Mouse (Mus musculus): ENCODE results near the gene Pcolce. TPM values are rescaled to one million over a fixed set of nuclear protein-coding genes. Genes with fewer than 3 reads are reported as not detected.

The Pcolce gene
- polyA plus RNA-seq, 1 experiment from 2014 or later, result 150 TPM

- Histone ChIP-seq H3K9ac (ENCODE audit: low read length) (no peak overlapping the region), H3K4me3 (replicated peaks; ENCODE audit: low read length) (no peak overlapping the region), H3K27me3 (ENCODE audit: control insufficient read depth, insufficient read depth, low read length) (0 out of 2 replicates have a peak, but pooled peaks cover 3% of the 10 kb centered on the region), H3K27ac (ENCODE audit: low read length) (no peak overlapping the region), H3K4me2 (ENCODE audit: low read depth, low read length) (no peak overlapping the region), H3K4me1 (ENCODE audit: control insufficient read depth, insufficient read depth, low read length) (0 out of 2 replicates have a peak, but pooled peaks cover 6% of the 10 kb centered on the region), H3K36me3 (ENCODE audit: control insufficient read depth, insufficient read depth, low read length) (no peaks in the 10 kb centered on the region), H3K9me3 (replicated peaks; ENCODE audit: control insufficient read depth, low read length) (0 out of 2 replicates have a peak, but pooled peaks cover 7% of the 10 kb centered on the region)
- no peak for ATAC-seq (ENCODE audit: insufficient read depth, low FRiP score)
- 28% methylated on average over 8 of the region's 8 CpGs for WGBS
These were observed 28.6 kb downstream of the Pcolce start for GRCm38 (mm10) chr5:137584976-137585375.

DNA sequence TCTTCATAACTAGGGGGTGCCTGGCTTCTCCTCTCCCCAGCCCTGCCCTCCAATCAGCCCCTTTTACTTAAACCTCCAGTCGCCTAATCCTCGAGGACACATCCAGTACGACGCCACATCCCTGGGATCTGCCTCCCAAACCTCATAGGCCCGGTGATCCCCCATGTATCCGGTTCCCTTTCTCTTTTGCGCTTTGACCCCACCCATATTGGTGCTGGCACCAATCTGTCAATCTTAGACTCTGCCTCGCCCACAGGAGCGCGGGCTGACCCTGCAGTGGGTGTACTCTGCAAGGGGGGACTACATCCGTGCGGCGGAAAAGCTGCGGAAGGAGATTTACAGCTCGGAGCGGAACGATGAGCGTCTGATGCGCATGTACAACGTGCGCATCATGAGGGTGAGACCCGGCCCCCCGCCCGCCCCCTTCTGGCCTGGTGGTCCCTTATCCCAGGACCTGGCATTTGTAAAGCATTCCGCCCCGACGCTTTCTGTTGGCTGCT is 29.9 kb downstream of the Pcolce start:
- no peak overlapping the region for H3K27ac ChIP-seq (ENCODE audit: low read length)
- peak overlapping the region; percentile 63 for H3K4me2 ChIP-seq (ENCODE audit: low read depth, low read length)
- peak overlapping the region; percentile 45 for H3K4me3 ChIP-seq (replicated peaks; ENCODE audit: low read length)
- H3K36me3 ChIP-seq (ENCODE audit: control insufficient read depth, insufficient read depth, low read length), result no peaks in the 10 kb centered on the region
- WGBS, result 9% methylated on average over 27 of the region's 27 CpGs
- 0 out of 2 replicates have a peak, but pooled peaks cover 3% of the 10 kb centered on the region for H3K27me3 ChIP-seq (ENCODE audit: control insufficient read depth, insufficient read depth, low read length)
- 0 out of 2 replicates have a peak, but pooled peaks cover 7% of the 10 kb centered on the region for H3K9me3 ChIP-seq (replicated peaks; ENCODE audit: control insufficient read depth, low read length)
- peak overlapping the region; percentile 67 for H3K9ac ChIP-seq (ENCODE audit: low read length)
- peak; percentile 68; the same call in 1 of the 2 replicates for ATAC-seq (ENCODE audit: insufficient read depth, low FRiP score)
- H3K4me1 ChIP-seq (ENCODE audit: control insufficient read depth, insufficient read depth, low read length), result 0 out of 2 replicates have a peak, but pooled peaks cover 6% of the 10 kb centered on the region

DNA sequence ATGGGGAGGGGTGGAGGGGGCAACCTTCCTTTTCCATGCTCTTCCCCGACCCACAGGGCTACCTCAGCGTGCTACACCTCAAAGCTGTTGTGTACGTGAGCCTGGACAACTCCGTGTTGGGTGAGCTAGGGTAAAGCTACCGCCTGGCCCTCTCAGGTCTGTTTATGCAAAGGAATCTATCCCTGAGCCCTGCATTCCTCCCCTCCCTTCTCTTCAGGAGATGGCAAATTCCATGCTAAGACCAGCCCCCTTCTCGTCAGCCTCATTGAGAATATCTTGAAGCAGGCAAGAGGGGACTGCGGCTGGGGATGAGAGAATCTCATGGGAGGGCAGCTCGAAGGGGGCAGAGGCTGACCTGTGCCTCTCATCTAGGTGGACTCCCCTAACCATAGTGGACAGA is 30.9 kb downstream of the Pcolce start:
- no peak for ATAC-seq (ENCODE audit: insufficient read depth, low FRiP score)
- H3K9me3 ChIP-seq (replicated peaks; ENCODE audit: control insufficient read depth, low read length), result 0 out of 2 replicates have a peak, but pooled peaks cover 7% of the 10 kb centered on the region
- H3K4me1 ChIP-seq (ENCODE audit: control insufficient read depth, insufficient read depth, low read length), result 0 out of 2 replicates have a peak, but pooled peaks cover 6% of the 10 kb centered on the region
- 0 out of 2 replicates have a peak, but pooled peaks cover 3% of the 10 kb centered on the region for H3K27me3 ChIP-seq (ENCODE audit: control insufficient read depth, insufficient read depth, low read length)
- no peak overlapping the region for H3K4me2 ChIP-seq (ENCODE audit: low read depth, low read length)
- H3K4me3 ChIP-seq (replicated peaks; ENCODE audit: low read length), result no peak overlapping the region
- no peak overlapping the region for H3K27ac ChIP-seq (ENCODE audit: low read length)
- no peaks in the 10 kb centered on the region for H3K36me3 ChIP-seq (ENCODE audit: control insufficient read depth, insufficient read depth, low read length)
- H3K9ac ChIP-seq (ENCODE audit: low read length), result no peak overlapping the region
- 30% methylated on average over 8 of the region's 8 CpGs for WGBS

DNA sequence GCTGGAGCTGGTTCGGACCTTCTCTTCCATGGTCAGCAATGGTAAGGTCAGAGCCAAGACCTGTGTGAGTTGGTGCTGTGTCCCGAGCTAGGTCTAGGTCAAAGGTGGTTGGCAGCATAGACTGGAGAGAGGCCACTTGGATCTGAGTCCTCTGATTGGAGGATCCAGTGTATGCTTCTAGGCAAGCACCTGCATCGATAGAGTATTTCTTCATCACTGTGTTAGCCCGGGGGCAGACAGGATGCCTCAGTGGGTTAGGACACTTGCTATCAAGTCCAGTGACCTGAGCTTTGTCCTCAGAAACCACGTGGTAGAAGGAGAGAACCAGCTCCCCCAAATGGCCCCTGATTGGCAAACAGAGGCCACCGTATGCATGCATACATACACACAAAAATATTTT is 33.3 kb downstream of the Pcolce start:
- Histone ChIP-seq H3K4me1 (ENCODE audit: control insufficient read depth, insufficient read depth, low read length) (0 out of 2 replicates have a peak, but pooled peaks cover 6% of the 10 kb centered on the region), H3K27ac (ENCODE audit: low read length) (no peak overlapping the region), H3K9ac (ENCODE audit: low read length) (no peak overlapping the region), H3K36me3 (ENCODE audit: control insufficient read depth, insufficient read depth, low read length) (no peaks in the 10 kb centered on the region), H3K9me3 (replicated peaks; ENCODE audit: control insufficient read depth, low read length) (no peaks in the 10 kb centered on the region), H3K4me3 (replicated peaks; ENCODE audit: low read length) (no peak overlapping the region), H3K4me2 (ENCODE audit: low read depth, low read length) (no peak overlapping the region), H3K27me3 (ENCODE audit: control insufficient read depth, insufficient read depth, low read length) (0 out of 2 replicates have a peak, but pooled peaks cover 3% of the 10 kb centered on the region)
- no peak for ATAC-seq (ENCODE audit: insufficient read depth, low FRiP score)
- WGBS, result 75% methylated on average over 6 of the region's 6 CpGs

GRCm38 (mm10) chr5:137574470-137574901 is 39.1 kb downstream of the Pcolce start:
- Histone ChIP-seq H3K27me3 (ENCODE audit: control insufficient read depth, insufficient read depth, low read length) (no peaks in the 10 kb centered on the region), H3K9ac (ENCODE audit: low read length) (peak overlapping the region; percentile 43), H3K9me3 (replicated peaks; ENCODE audit: control insufficient read depth, low read length) (no peaks in the 10 kb centered on the region), H3K4me1 (ENCODE audit: control insufficient read depth, insufficient read depth, low read length) (peaks cover 4% of the 10 kb centered on the region; the same call in 1 of the 2 replicates), H3K36me3 (ENCODE audit: control insufficient read depth, insufficient read depth, low read length) (no peaks in the 10 kb centered on the region), H3K27ac (ENCODE audit: low read length) (no peak overlapping the region), H3K4me2 (ENCODE audit: low read depth, low read length) (peak overlapping the region; percentile 50), H3K4me3 (replicated peaks; ENCODE audit: low read length) (peak overlapping the region; percentile 23)
- no peak for ATAC-seq (ENCODE audit: insufficient read depth, low FRiP score)
- WGBS, result 9% methylated on average over 27 of the region's 27 CpGs

GRCm38 (mm10) chr5:137570691-137571586 is 42.6 kb downstream of the Pcolce start:
- H3K9me3 ChIP-seq (replicated peaks; ENCODE audit: control insufficient read depth, low read length), result no peaks in the 10 kb centered on the region
- no peak overlapping the region for H3K4me3 ChIP-seq (replicated peaks; ENCODE audit: low read length)
- 69% methylated on average over 17 of the region's 17 CpGs for WGBS
- no peaks in the 10 kb centered on the region for H3K36me3 ChIP-seq (ENCODE audit: control insufficient read depth, insufficient read depth, low read length)
- no peak overlapping the region for H3K9ac ChIP-seq (ENCODE audit: low read length)
- ATAC-seq (ENCODE audit: insufficient read depth, low FRiP score), result no peak
- H3K27ac ChIP-seq (ENCODE audit: low read length), result no peak overlapping the region
- H3K4me2 ChIP-seq (ENCODE audit: low read depth, low read length), result no peak overlapping the region
- H3K4me1 ChIP-seq (ENCODE audit: control insufficient read depth, insufficient read depth, low read length), result peaks cover 4% of the 10 kb centered on the region; the same call in 1 of the 2 replicates
- H3K27me3 ChIP-seq (ENCODE audit: control insufficient read depth, insufficient read depth, low read length), result no peaks in the 10 kb centered on the region

- 46% methylated on average over 7 of the region's 7 CpGs for WGBS
- Histone ChIP-seq H3K36me3 (ENCODE audit: control insufficient read depth, insufficient read depth, low read length) (no peaks in the 10 kb centered on the region), H3K9ac (ENCODE audit: low read length) (no peak overlapping the region), H3K27me3 (ENCODE audit: control insufficient read depth, insufficient read depth, low read length) (no peaks in the 10 kb centered on the region), H3K4me3 (replicated peaks; ENCODE audit: low read length) (no peak overlapping the region), H3K9me3 (replicated peaks; ENCODE audit: control insufficient read depth, low read length) (no peaks in the 10 kb centered on the region), H3K4me1 (ENCODE audit: control insufficient read depth, insufficient read depth, low read length) (peaks cover 4% of the 10 kb centered on the region; the same call in 1 of the 2 replicates), H3K4me2 (ENCODE audit: low read depth, low read length) (no peak overlapping the region), H3K27ac (ENCODE audit: low read length) (no peak overlapping the region)
- no peak for ATAC-seq (ENCODE audit: insufficient read depth, low FRiP score)
These were observed 43.4 kb downstream of the Pcolce start for GRCm38 (mm10) chr5:137570181-137570580.

GRCm38 (mm10) chr5:137569665-137570064 is 43.9 kb downstream of the Pcolce start, which contains the start of gene Tfr2:
Tfr2 (plus strand) TSS chr5:137569840.
- Histone ChIP-seq H3K27ac (ENCODE audit: low read length) (no peak within 1 kb of the TSS), H3K4me3 (replicated peaks; ENCODE audit: low read length) (no peak within 1 kb of the TSS), H3K36me3 (ENCODE audit: control insufficient read depth, insufficient read depth, low read length) (no peaks in the 10 kb centered on the region), H3K9me3 (replicated peaks; ENCODE audit: control insufficient read depth, low read length) (no peaks in the 10 kb centered on the region), H3K4me2 (ENCODE audit: low read depth, low read length) (no peak within 1 kb of the TSS), H3K27me3 (ENCODE audit: control insufficient read depth, insufficient read depth, low read length) (no peaks in the 10 kb centered on the region), H3K4me1 (ENCODE audit: control insufficient read depth, insufficient read depth, low read length) (peaks cover 4% of the 10 kb centered on the region; the same call in 1 of the 2 replicates), H3K9ac (ENCODE audit: low read length) (no peak within 1 kb of the TSS)
- 24% methylated on average over 9 of the region's 9 CpGs for WGBS
- peak; percentile 86 for ATAC-seq (ENCODE audit: insufficient read depth, low FRiP score)

- Histone ChIP-seq H3K9me3 (replicated peaks; ENCODE audit: control insufficient read depth, low read length) (no peaks in the 10 kb centered on the region), H3K9ac (ENCODE audit: low read length) (no peak overlapping the region), H3K4me2 (ENCODE audit: low read depth, low read length) (no peak overlapping the region), H3K4me1 (ENCODE audit: control insufficient read depth, insufficient read depth, low read length) (peaks cover 4% of the 10 kb centered on the region; the same call in 1 of the 2 replicates), H3K4me3 (replicated peaks; ENCODE audit: low read length) (no peak overlapping the region), H3K27ac (ENCODE audit: low read length) (no peak overlapping the region), H3K36me3 (ENCODE audit: control insufficient read depth, insufficient read depth, low read length) (no peaks in the 10 kb centered on the region), H3K27me3 (ENCODE audit: control insufficient read depth, insufficient read depth, low read length) (no peaks in the 10 kb centered on the region)
- no peak for ATAC-seq (ENCODE audit: insufficient read depth, low FRiP score)
- 71% methylated on average over 12 of the region's 12 CpGs for WGBS
These were observed 44.6 kb downstream of the Pcolce start for GRCm38 (mm10) chr5:137569031-137569430.

Measured in stomach, embryonic 16.5 days (tissue).